ENCODE assay signal across 21 mouse cellular contexts in the genomic region with DNA sequence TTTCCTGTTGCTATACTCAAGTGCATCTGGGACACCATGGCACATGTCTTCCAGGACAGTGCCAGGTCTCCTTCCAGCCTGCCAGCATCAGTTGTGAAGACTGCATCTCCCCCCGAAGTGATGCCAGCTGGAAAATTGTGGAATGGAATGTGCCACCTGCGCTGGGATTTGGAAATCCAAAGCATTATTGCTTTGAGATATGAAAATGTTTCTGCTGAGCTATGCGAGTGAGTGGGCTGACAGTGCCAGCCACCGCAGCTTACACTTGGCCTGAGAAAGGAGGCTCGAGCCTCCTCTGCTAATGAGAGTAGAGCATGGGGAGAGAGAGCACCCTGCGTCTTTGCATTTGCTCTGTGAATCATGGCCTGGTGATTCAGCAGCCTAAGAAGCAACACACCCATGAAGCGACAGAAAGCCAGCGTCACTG. TPM values are rescaled to one million over a fixed set of nuclear protein-coding genes. Genes with fewer than 3 reads are reported as not detected.
DNase-seq lines count a peak whose midpoint lies in the region; ATAC-seq and TF ChIP-seq lines count a peak whose summit lies in the region.
"Had no signal": no experiment of that assay in that cellular context is flagged by ENCODE, and none has a peak within 500 bp of the region (broad histone marks: within the 10 kb centered on the region; RNA-seq: fewer than 3 reads in every experiment).

No protein-coding gene starts in this region.

- no peak for TF ChIP-seq CTCF in midbrain, postnatal 0 days (IDR thresholded peaks at IDR 0.05)
- no peak for TF ChIP-seq CTCF in left cerebral cortex, adult 2 months (IDR thresholded peaks at IDR 0.05)
- TF ChIP-seq CTCF in stomach, postnatal 0 days (IDR thresholded peaks at IDR 0.05; ENCODE audit: low read depth): no peak

- DNase-seq in forebrain, embryonic 11.5 days (ENCODE audit: low spot score): no peak
- DNase-seq in midbrain, postnatal 0 days (ENCODE audit: low spot score): peak; percentile 28
- peak; percentile 50 to 56 for DNase-seq in left cerebral cortex, adult 2 months (ENCODE audit: extremely low spot score in 1 of 2, low spot score in 2 of 2)
- DNase-seq in stomach, postnatal 0 days (ENCODE audit: low spot score): peak; percentile 31
- DNase-seq in adrenal gland, adult (ENCODE audit: inconsistent age in 2 of 2, low spot score in 1 of 2): no peak
- DNase-seq: heart, postnatal 36 days; kidney, postnatal 4 days; liver, embryonic 13.5 days; lung, postnatal 36 days; thymus, postnatal 14 days had no signal

- 59% methylated on average over 8 of the region's 8 CpGs for WGBS in forebrain, embryonic 16.5 days
- 86% methylated on average over 8 of the region's 8 CpGs for WGBS in forebrain, embryonic 11.5 days
- 81% methylated on average over 8 of the region's 8 CpGs for WGBS in midbrain, postnatal 0 days
- WGBS in midbrain, embryonic 15.5 days: 84% methylated on average over 8 of the region's 8 CpGs
- WGBS in stomach, postnatal 0 days: 73% methylated on average over 8 of the region's 8 CpGs
- WGBS in intestine, embryonic 16.5 days: 79% methylated on average over 8 of the region's 8 CpGs

- peaks cover 13% of the 10 kb centered on the region; the same call in 1 of the 2 replicates for H3K4me1 ChIP-seq in forebrain, embryonic 16.5 days (replicated peaks; ENCODE audit: control insufficient read depth, insufficient read depth, low read length)
- no peaks in the 10 kb centered on the region for H3K4me1 ChIP-seq in forebrain, embryonic 11.5 days (replicated peaks; ENCODE audit: control insufficient read depth, insufficient read depth, low read length)
- no peaks in the 10 kb centered on the region; the same call in 1 of the 2 replicates for H3K4me1 ChIP-seq in midbrain, postnatal 0 days (ENCODE audit: insufficient read depth, low read length)
- no peaks in the 10 kb centered on the region for H3K4me1 ChIP-seq in midbrain, embryonic 15.5 days
- H3K4me1 ChIP-seq in stomach, postnatal 0 days (replicated peaks; ENCODE audit: control insufficient read depth, insufficient read depth): no peaks in the 10 kb centered on the region
- H3K4me1 ChIP-seq in intestine, embryonic 16.5 days (ENCODE audit: control insufficient read depth, insufficient read depth, low read length): no peaks in the 10 kb centered on the region
- H3K4me1 ChIP-seq: liver, embryonic 13.5 days; midbrain, embryonic 13.5 days; neural tube, embryonic 13.5 days had no signal

- no peaks in the 10 kb centered on the region for H3K27me3 ChIP-seq in forebrain, embryonic 16.5 days (replicated peaks; ENCODE audit: control insufficient read depth, insufficient read depth, low read length)
- no peaks in the 10 kb centered on the region for H3K27me3 ChIP-seq in forebrain, embryonic 11.5 days (ENCODE audit: control insufficient read depth, insufficient read depth, low read length)
- H3K27me3 ChIP-seq in midbrain, postnatal 0 days (ENCODE audit: insufficient read depth, low read length): no peaks in the 10 kb centered on the region
- H3K27me3 ChIP-seq in midbrain, embryonic 15.5 days (replicated peaks): no peaks in the 10 kb centered on the region
- no peaks in the 10 kb centered on the region for H3K27me3 ChIP-seq in stomach, postnatal 0 days (ENCODE audit: control insufficient read depth, insufficient read depth, low read length)
- H3K27me3 ChIP-seq in intestine, embryonic 16.5 days (replicated peaks; ENCODE audit: control insufficient read depth, insufficient read depth, low read length): no peaks in the 10 kb centered on the region
- H3K27me3 ChIP-seq: embryonic facial prominence, embryonic 12.5 days; liver, embryonic 13.5 days; midbrain, embryonic 13.5 days; neural tube, embryonic 13.5 days had no signal

- H3K4me3 ChIP-seq in forebrain, embryonic 16.5 days (replicated peaks; ENCODE audit: low read length): no peak overlapping the region
- no peak overlapping the region for H3K4me3 ChIP-seq in forebrain, embryonic 11.5 days (ENCODE audit: low read depth, low read length)
- no peak overlapping the region for H3K4me3 ChIP-seq in midbrain, postnatal 0 days (ENCODE audit: low read depth, low read length)
- no peak overlapping the region for H3K4me3 ChIP-seq in midbrain, embryonic 15.5 days
- H3K4me3 ChIP-seq in left cerebral cortex, adult 2 months: no peak overlapping the region
- no peak overlapping the region for H3K4me3 ChIP-seq in stomach, postnatal 0 days (ENCODE audit: low read depth, low read length)
- H3K4me3 ChIP-seq in intestine, embryonic 16.5 days (ENCODE audit: low read length): no peak overlapping the region
- H3K4me3 ChIP-seq: embryonic facial prominence, embryonic 12.5 days; liver, embryonic 13.5 days; midbrain, embryonic 13.5 days; neural tube, embryonic 13.5 days had no signal

- peak; percentile 40; the same call in 1 of the 2 replicates for ATAC-seq in forebrain, embryonic 16.5 days
- ATAC-seq in forebrain, embryonic 11.5 days (replicated peaks; ENCODE audit: low FRiP score): no peak
- ATAC-seq in midbrain, postnatal 0 days (ENCODE audit: low FRiP score): no peak
- no peak for ATAC-seq in midbrain, embryonic 15.5 days (replicated peaks)
- no peak; the same call in 1 of the 2 replicates for ATAC-seq in stomach, postnatal 0 days (ENCODE audit: low FRiP score, low TSS enrichment)
- ATAC-seq in intestine, embryonic 16.5 days: no peak
- ATAC-seq: activated CD4-positive, CD25-positive, alpha-beta regulatory T cell, adult 4 months; midbrain, embryonic 13.5 days had no signal

- no peak overlapping the region for H3K27ac ChIP-seq in forebrain, embryonic 16.5 days (ENCODE audit: low read length)
- no peak overlapping the region for H3K27ac ChIP-seq in forebrain, embryonic 11.5 days (ENCODE audit: low read depth, low read length)
- no peak overlapping the region for H3K27ac ChIP-seq in midbrain, postnatal 0 days (ENCODE audit: low read depth, low read length)
- no peak overlapping the region for H3K27ac ChIP-seq in midbrain, embryonic 15.5 days
- peak overlapping the region; percentile 30 for H3K27ac ChIP-seq in left cerebral cortex, adult 2 months
- no peak overlapping the region for H3K27ac ChIP-seq in stomach, postnatal 0 days (replicated peaks)
- no peak overlapping the region for H3K27ac ChIP-seq in intestine, embryonic 16.5 days (ENCODE audit: low read length)
- H3K27ac ChIP-seq: embryonic facial prominence, embryonic 12.5 days; liver, embryonic 13.5 days; midbrain, embryonic 13.5 days; neural tube, embryonic 13.5 days had no signal

- H3K9me3 ChIP-seq in forebrain, embryonic 16.5 days (ENCODE audit: control insufficient read depth, low read length): no peaks in the 10 kb centered on the region
- H3K9me3 ChIP-seq in forebrain, embryonic 11.5 days (ENCODE audit: control insufficient read depth, low read length): no peaks in the 10 kb centered on the region
- H3K9me3 ChIP-seq in midbrain, postnatal 0 days (ENCODE audit: low read length): no peaks in the 10 kb centered on the region
- H3K9me3 ChIP-seq in midbrain, embryonic 15.5 days: no peaks in the 10 kb centered on the region
- no peaks in the 10 kb centered on the region for H3K9me3 ChIP-seq in stomach, postnatal 0 days (ENCODE audit: control insufficient read depth, low read length)
- H3K9me3 ChIP-seq in intestine, embryonic 16.5 days (ENCODE audit: control insufficient read depth, low read length): no peaks in the 10 kb centered on the region
- H3K9me3 ChIP-seq: embryonic facial prominence, embryonic 12.5 days; liver, embryonic 13.5 days; midbrain, embryonic 13.5 days; neural tube, embryonic 13.5 days had no signal

- no peak overlapping the region for H3K4me2 ChIP-seq in forebrain, embryonic 16.5 days (ENCODE audit: low read length)
- no peak overlapping the region for H3K4me2 ChIP-seq in forebrain, embryonic 11.5 days (ENCODE audit: low read depth, low read length, severe bottlenecking)
- H3K4me2 ChIP-seq in midbrain, postnatal 0 days (ENCODE audit: low read depth, low read length, poor library complexity, severe bottlenecking): no peak overlapping the region
- H3K4me2 ChIP-seq in midbrain, embryonic 15.5 days: no peak overlapping the region
- H3K4me2 ChIP-seq in stomach, postnatal 0 days (replicated peaks; ENCODE audit: low read depth): no peak overlapping the region
- no peak overlapping the region for H3K4me2 ChIP-seq in intestine, embryonic 16.5 days (ENCODE audit: low read depth, low read length)
- H3K4me2 ChIP-seq: embryonic facial prominence, embryonic 12.5 days; liver, embryonic 13.5 days; midbrain, embryonic 13.5 days; neural tube, embryonic 13.5 days had no signal

- TF ChIP-seq EP300 in stomach, postnatal 0 days (optimal IDR thresholded peaks at IDR 0.05): no peak

- no peaks in the 10 kb centered on the region for H3K36me3 ChIP-seq in forebrain, embryonic 16.5 days (ENCODE audit: control insufficient read depth, insufficient read depth)
- H3K36me3 ChIP-seq in forebrain, embryonic 11.5 days (ENCODE audit: control insufficient read depth, insufficient read depth, low read length): no peaks in the 10 kb centered on the region
- H3K36me3 ChIP-seq in midbrain, postnatal 0 days (ENCODE audit: insufficient read depth, low read length): no peaks in the 10 kb centered on the region
- no peaks in the 10 kb centered on the region for H3K36me3 ChIP-seq in midbrain, embryonic 15.5 days (replicated peaks)
- H3K36me3 ChIP-seq in stomach, postnatal 0 days (ENCODE audit: control insufficient read depth, insufficient read depth, low read length): no peaks in the 10 kb centered on the region
- no peaks in the 10 kb centered on the region for H3K36me3 ChIP-seq in intestine, embryonic 16.5 days (ENCODE audit: control insufficient read depth, insufficient read depth, low read length)
- H3K36me3 ChIP-seq: embryonic facial prominence, embryonic 12.5 days; liver, embryonic 13.5 days; midbrain, embryonic 13.5 days; neural tube, embryonic 13.5 days had no signal

- intact Hi-C loops in left cerebral cortex, adult 2 months (cut with DNase I): loop anchor here (5.0 to 10.0 kb wide), 2 partner anchors 44 to 86 kb away; partner anchors contain the start of gene Syn2

- no peak overlapping the region for H3K9ac ChIP-seq in forebrain, embryonic 16.5 days (replicated peaks; ENCODE audit: low read depth, low read length)
- H3K9ac ChIP-seq in forebrain, embryonic 11.5 days (ENCODE audit: low read length): no peak overlapping the region
- no peak overlapping the region for H3K9ac ChIP-seq in midbrain, postnatal 0 days (replicated peaks; ENCODE audit: low read length, poor library complexity, severe bottlenecking)
- no peak overlapping the region for H3K9ac ChIP-seq in midbrain, embryonic 15.5 days
- no peak overlapping the region for H3K9ac ChIP-seq in stomach, postnatal 0 days (ENCODE audit: low read length)
- H3K9ac ChIP-seq in intestine, embryonic 16.5 days (ENCODE audit: low read depth, low read length): no peak overlapping the region
- H3K9ac ChIP-seq: embryonic facial prominence, embryonic 12.5 days; liver, embryonic 13.5 days; midbrain, embryonic 13.5 days; neural tube, embryonic 13.5 days had no signal

RNA-seq across cellular contexts. Expression of gene Gm17482, which starts 5.9 kb away (rescaled TPM):
- polyA plus RNA-seq in forebrain, embryonic 16.5 days (2015; fragmentation: Nextera tagmentation; extraction: Ambion mirVana): not detected in 2 replicates
- polyA plus RNA-seq in forebrain, embryonic 11.5 days (2014; fragmentation: Nextera tagmentation; extraction: Ambion mirVana): not detected in 2 replicates
- total RNA-seq in midbrain, postnatal 0 days (2014; rRNA removed): not detected in 2 replicates
- polyA plus RNA-seq in midbrain, postnatal 0 days (2015; fragmentation: Nextera tagmentation; extraction: Ambion mirVana): not detected in 2 replicates
- polyA plus RNA-seq in midbrain, embryonic 15.5 days (2015; fragmentation: Nextera tagmentation; extraction: Ambion mirVana): not detected in 2 replicates
- total RNA-seq in left cerebral cortex, adult 2 months (2021): not detected
- polyA plus RNA-seq in stomach, postnatal 0 days (2015; fragmentation: Nextera tagmentation; extraction: Ambion mirVana): not detected in 2 replicates
- polyA plus RNA-seq in intestine, embryonic 16.5 days (2015; fragmentation: Nextera tagmentation; extraction: Ambion mirVana): not detected in 2 replicates
- total RNA-seq: gastrocnemius, adult 18-20 months; heart, adult 8-10 months; heart, postnatal 36 days; MEL had no signal
- polyA plus RNA-seq: activated CD4-positive, CD25-positive, alpha-beta regulatory T cell, adult 4 months; embryonic facial prominence, embryonic 12.5 days; intestine, embryonic 14.5 days; liver, embryonic 13.5 days; midbrain, embryonic 13.5 days; neural tube, embryonic 13.5 days had no signal

RNA-seq across cellular contexts. Expression of gene Timp4, which starts 30.8 kb away (rescaled TPM):
- 2.7 and 3.1 TPM in 2 replicates for polyA plus RNA-seq in forebrain, embryonic 16.5 days (2015; fragmentation: Nextera tagmentation; extraction: Ambion mirVana)
- polyA plus RNA-seq in forebrain, embryonic 11.5 days (2014; fragmentation: Nextera tagmentation; extraction: Ambion mirVana): 0.05 and 0.23 TPM in 2 replicates
- total RNA-seq in midbrain, postnatal 0 days (2014; rRNA removed): 15.1 and 29.7 TPM in 2 replicates
- polyA plus RNA-seq in midbrain, postnatal 0 days (2015; fragmentation: Nextera tagmentation; extraction: Ambion mirVana): 21.9 and 25.4 TPM in 2 replicates
- 10.2 and 12.3 TPM in 2 replicates for polyA plus RNA-seq in midbrain, embryonic 15.5 days (2015; fragmentation: Nextera tagmentation; extraction: Ambion mirVana)
- 10 to 100 TPM; 13.7 to 18.9 TPM for total RNA-seq in left cerebral cortex, adult 2 months (2021)
- polyA plus RNA-seq in stomach, postnatal 0 days (2015; fragmentation: Nextera tagmentation; extraction: Ambion mirVana): 1.0 and 1.9 TPM in 2 replicates
- 0.33 and 0.55 TPM in 2 replicates for polyA plus RNA-seq in intestine, embryonic 16.5 days (2015; fragmentation: Nextera tagmentation; extraction: Ambion mirVana)
- total RNA-seq: MEL had no signal

Comparison
In these comparisons a context has a peak if more than half of its experiments do, and no peak if none do; other contexts are left out.
1. DNase-seq: peak in midbrain, postnatal 0 days (single experiment), left cerebral cortex, adult 2 months (2 of 2) and stomach, postnatal 0 days (single experiment); none in forebrain, embryonic 11.5 days (single experiment) and adrenal gland, adult (0 of 2).